Mouse (Mus musculus): ENCODE measurements around the gene Ros1.

The Ros1 gene

DNA sequence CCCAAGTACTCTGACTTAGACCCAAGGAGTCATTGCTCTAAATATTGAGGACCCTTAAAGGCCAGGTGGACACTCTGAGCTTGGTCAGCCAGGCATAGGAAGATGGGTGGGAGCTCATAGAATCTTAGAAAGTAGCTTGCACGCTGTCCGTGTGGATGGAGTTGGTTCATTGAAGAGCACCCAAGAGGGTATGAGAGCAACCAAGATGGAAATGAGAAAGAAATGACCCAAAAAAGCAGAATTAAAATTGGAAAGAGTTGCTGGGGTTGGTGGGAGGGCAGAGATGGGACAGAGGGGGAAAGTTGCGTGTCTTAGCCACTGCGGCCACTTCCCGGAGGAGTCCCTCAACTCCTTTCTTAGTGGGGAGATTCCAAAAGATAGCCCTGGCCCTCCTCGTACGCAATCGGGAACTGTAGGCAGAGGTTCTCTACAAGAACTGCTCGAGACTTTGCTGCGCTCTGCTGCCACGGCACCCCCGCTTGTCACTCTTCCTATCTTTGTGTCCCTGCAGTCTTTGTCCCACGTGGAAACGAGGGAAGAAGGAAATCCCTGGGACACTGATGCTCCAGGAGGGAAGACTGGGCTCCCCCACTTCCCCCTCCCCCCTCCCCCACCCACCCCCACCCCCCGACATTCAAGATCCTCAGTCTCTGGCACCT, 173.2 kb downstream of the Ros1 start:
- WGBS = 3% methylated on average over 15 of the region's 15 CpGs

GRCm38 (mm10) chr10:52021231-52021630, 173.8 kb downstream of the Ros1 start:
- WGBS = 7% methylated on average over 9 of the region's 9 CpGs

GRCm38 (mm10) chr10:52018471-52018870, 176.6 kb downstream of the Ros1 start:
- WGBS = 61% methylated on average over 1 of the region's 1 CpGs
